Mouse (Mus musculus) bone marrow macrophage, adult 2 months (primary cell): Measurements from ENCODE around the gene Kcnj13. TPM values are rescaled to one million over a fixed set of nuclear protein-coding genes. Genes with fewer than 3 reads are reported as not detected.

ENCODE experiments used
- H3K27ac ChIP-seq: 2 replicates; pipeline ENCODE4 v1.5.1; 2012; ENCODE audit warnings: low read depth, low read length; ENCODE audit not compliant: insufficient read depth
- H3K4me1 ChIP-seq: 2 replicates; pipeline ENCODE4 v1.6.1; 2012; ENCODE audit warnings: low read length; ENCODE audit not compliant: control insufficient read depth, insufficient read depth
- H3K4me3 ChIP-seq: 2 replicates; pipeline ENCODE4 v1.5.1; 2012; ENCODE audit warnings: mild to moderate bottlenecking, low read length, moderate library complexity; ENCODE audit not compliant: insufficient read depth
- CTCF ChIP-seq: IDR thresholded peaks from 2 replicates; pipeline ENCODE4 v1.5.1; 2012; ENCODE audit warnings: low read depth, mild to moderate bottlenecking, low read length, moderate library complexity
- POLR2A ChIP-seq: IDR thresholded peaks from 2 replicates; pipeline ENCODE4 v1.6.1; 2012; ENCODE audit warnings: mild to moderate bottlenecking, low read depth, low read length, borderline replicate concordance
- polyA plus RNA-seq: library from polyadenylated mRNA; stranded (reverse); fragments of >200 nt; gene quantifications from 2 replicates; pipeline ENCODE4 v1.2.4, GENCODE M21; 2012; ENCODE audit not compliant: missing spikeins, insufficient read depth, insufficient read length

Gene Kcnj13
- polyA plus RNA-seq, 1 experiment: not detected

- Histone ChIP-seq H3K4me3 (no peak overlapping the region), H3K4me1 (peaks cover 4% of the 10 kb centered on the region), H3K27ac (no peak overlapping the region)
- no peak for TF ChIP-seq CTCF
- no peak for TF ChIP-seq POLR2A
Measured at GRCm38 (mm10) chr1:87386436-87387092, 8.0 kb downstream of the Kcnj13 start.

DNA sequence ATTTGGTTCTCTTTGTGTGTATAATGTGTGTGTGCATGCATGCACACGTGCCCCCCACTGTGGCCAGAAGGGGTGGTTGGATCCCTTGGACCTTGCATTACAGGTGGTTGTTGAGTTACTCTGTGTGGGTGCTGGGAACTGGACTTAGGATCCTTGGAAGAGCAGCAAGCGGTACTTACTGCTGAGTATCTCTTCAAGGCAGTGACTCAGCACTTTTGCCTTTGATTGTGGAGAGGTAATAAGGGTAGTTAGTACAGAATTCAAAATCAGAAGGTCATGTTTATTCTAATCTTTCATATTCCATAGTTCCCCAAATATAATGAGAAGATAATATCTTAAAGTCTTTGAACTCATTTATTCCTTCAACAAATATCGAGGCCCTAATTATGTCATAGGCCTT is 13.4 kb downstream of the Kcnj13 start:
- Histone ChIP-seq H3K4me1 (peaks cover 12% of the 10 kb centered on the region), H3K27ac (no peak overlapping the region), H3K4me3 (no peak overlapping the region)
- TF ChIP-seq CTCF (no peak), POLR2A (no peak)

- TF ChIP-seq CTCF (no peak), POLR2A (no peak)
- Histone ChIP-seq H3K4me3 (no peak overlapping the region), H3K4me1 (peaks cover 12% of the 10 kb centered on the region), H3K27ac (no peak overlapping the region)
Measured at GRCm38 (mm10) chr1:87379919-87380318, 14.6 kb downstream of the Kcnj13 start.

DNA sequence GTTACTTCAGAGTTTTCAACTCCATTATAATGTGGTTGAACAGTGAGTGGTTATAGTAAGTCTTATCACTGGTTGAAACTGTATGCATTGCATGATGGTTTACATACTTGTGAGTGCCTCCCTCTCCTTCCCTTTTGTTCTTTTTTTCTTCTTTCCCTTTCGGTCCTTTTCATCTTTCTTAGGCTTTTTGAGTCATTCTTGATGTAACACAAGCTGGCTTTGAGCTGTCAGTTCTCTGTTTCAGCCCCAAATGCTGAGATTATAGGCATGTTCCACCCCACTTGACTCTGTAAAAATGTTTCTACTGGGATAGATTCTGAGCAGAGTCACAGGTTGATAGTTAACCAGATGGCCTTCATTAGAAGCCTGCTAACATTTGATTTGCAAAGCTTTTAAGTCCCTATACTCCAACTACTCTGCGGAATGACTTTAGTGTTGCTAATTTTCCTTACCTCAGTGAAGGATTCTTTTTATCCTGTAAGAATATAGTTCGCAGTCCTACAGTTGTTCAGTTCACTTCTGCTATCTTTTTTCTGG is 16.4 kb downstream of the Kcnj13 start:
- Histone ChIP-seq H3K27ac (no peak overlapping the region), H3K4me3 (no peak overlapping the region), H3K4me1 (peaks cover 12% of the 10 kb centered on the region)
- TF ChIP-seq CTCF (no peak), POLR2A (no peak)

DNA sequence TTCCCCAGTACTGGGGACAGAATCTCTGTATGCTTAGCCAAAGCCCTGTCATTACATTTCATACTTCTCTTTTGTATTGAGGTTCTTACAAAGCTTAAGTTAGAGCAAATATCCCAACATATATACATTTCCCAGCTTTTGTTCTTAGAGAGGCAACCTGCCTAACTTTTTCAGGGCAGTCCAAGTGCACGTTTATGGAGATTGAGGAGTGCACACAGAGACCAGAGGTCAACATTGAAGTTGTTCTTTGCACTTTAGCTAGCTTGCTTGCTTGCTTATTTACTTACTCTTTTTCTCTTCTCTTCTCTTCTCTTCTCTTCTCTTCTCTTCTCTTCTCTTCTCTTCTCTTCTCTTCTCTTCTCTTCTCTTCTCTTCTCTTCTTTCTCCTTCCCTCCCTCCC is 34.3 kb downstream of the Kcnj13 start:
- no peaks in the 10 kb centered on the region for H3K4me1 ChIP-seq
- no peak overlapping the region for H3K27ac ChIP-seq
- TF ChIP-seq POLR2A: no peak
- TF ChIP-seq CTCF: no peak
- H3K4me3 ChIP-seq: no peak overlapping the region

DNA sequence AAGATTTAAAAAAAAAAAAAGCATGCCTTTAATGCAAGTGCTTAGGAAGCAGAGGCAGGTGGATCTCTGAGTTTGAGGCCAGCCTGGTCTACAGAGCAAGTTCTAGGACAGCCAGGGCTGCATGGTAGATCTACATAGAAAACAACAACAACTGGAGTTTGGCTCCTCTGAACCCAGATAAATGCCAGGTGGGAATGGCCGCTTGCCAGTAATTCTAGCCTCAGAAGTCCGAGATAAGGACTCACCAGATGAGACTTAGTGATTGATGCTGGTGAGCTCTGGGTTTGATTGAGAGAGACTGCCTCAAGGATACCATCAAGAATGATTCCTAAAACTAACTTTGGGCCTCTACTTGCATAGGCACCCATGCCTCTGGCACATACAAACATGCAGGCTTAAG is 44.0 kb downstream of the Kcnj13 start:
- TF ChIP-seq CTCF (no peak), POLR2A (no peak)
- Histone ChIP-seq H3K27ac (no peak overlapping the region), H3K4me3 (no peak overlapping the region), H3K4me1 (0 out of 2 replicates have a peak, but pooled peaks cover 2% of the 10 kb centered on the region)

Other genes with a start within 250 kb of the Kcnj13 start
- gene Ecel1, start 238.2 kb downstream of the Kcnj13 start, polyA plus RNA-seq: not detected in 2 replicates
- not detected in 2 replicates for gene Prss56, start 211.4 kb downstream of the Kcnj13 start, polyA plus RNA-seq
- not detected in 2 replicates for gene Chrnd, start 204.1 kb downstream of the Kcnj13 start, polyA plus RNA-seq
- gene Chrng, start 190.1 kb downstream of the Kcnj13 start, polyA plus RNA-seq: not detected in 2 replicates
- 97.9 and 99.5 TPM in 2 replicates for gene Eif4e2, start 180.8 kb downstream of the Kcnj13 start, polyA plus RNA-seq
- gene Efhd1, start 130.4 kb downstream of the Kcnj13 start, polyA plus RNA-seq: not detected in 2 replicates
- 35.7 and 44.4 TPM in 2 replicates for gene Gigyf2, start 67.7 kb downstream of the Kcnj13 start, polyA plus RNA-seq
- gene Snorc, start 75.5 kb upstream of the Kcnj13 start, polyA plus RNA-seq: not detected in 2 replicates
- gene Neu2, start 115.2 kb upstream of the Kcnj13 start, polyA plus RNA-seq: not detected in 2 replicates
- not detected in 2 replicates for gene Ngef, start 179.1 kb upstream of the Kcnj13 start, polyA plus RNA-seq
- 174 and 202 TPM in 2 replicates for gene Inpp5d, start 225.6 kb upstream of the Kcnj13 start, polyA plus RNA-seq